Mouse (Mus musculus) adrenal gland, postnatal 14 days (tissue): ENCODE data around the gene Magi1. TPM values are rescaled to one million over a fixed set of nuclear protein-coding genes. Genes with fewer than 3 reads are reported as not detected.

Source experiments
- DNase-seq: peaks from one replicate; pipeline ENCODE4 v3.0.0; 2021; ENCODE audit warnings: mixed read lengths
- total RNA-seq: library from RNA; stranded (reverse); gene quantifications from 2 replicates; pipeline ENCODE4 v1.2.3, GENCODE M21; 2021

Gene Magi1
- total RNA-seq, 1 experiment from 2014 or later, result 17.5 TPM

- DNase-seq, result peak; percentile 53
Observed at GRCm38 (mm10) chr6:93819888-93820287, 463.8 kb downstream of the Magi1 start.

- DNase-seq, result no peak
Observed at GRCm38 (mm10) chr6:93819282-93819681, 464.4 kb downstream of the Magi1 start.

- no peak for DNase-seq
Observed at GRCm38 (mm10) chr6:93818494-93818893, 465.2 kb downstream of the Magi1 start.

GRCm38 (mm10) chr6:93805407-93805936 is 478.2 kb downstream of the Magi1 start:
- peak; percentile 10 for DNase-seq

GRCm38 (mm10) chr6:93802390-93802789 is 481.3 kb downstream of the Magi1 start:
- peak; percentile 35 for DNase-seq

GRCm38 (mm10) chr6:93800465-93800864 is 483.3 kb downstream of the Magi1 start:
- no peak for DNase-seq

GRCm38 (mm10) chr6:93792309-93793215 is 491.2 kb downstream of the Magi1 start:
- no peak for DNase-seq

- no peak for DNase-seq
Observed at GRCm38 (mm10) chr6:93789721-93790120, 494.0 kb downstream of the Magi1 start.

- no peak for DNase-seq
Observed at GRCm38 (mm10) chr6:93787042-93787441, 496.7 kb downstream of the Magi1 start.

- no peak for DNase-seq
Observed at GRCm38 (mm10) chr6:93786220-93786619, 497.5 kb downstream of the Magi1 start.

GRCm38 (mm10) chr6:93771081-93771480 is 512.6 kb downstream of the Magi1 start:
- DNase-seq, result no peak

GRCm38 (mm10) chr6:93770283-93771025 is 513.3 kb downstream of the Magi1 start:
- DNase-seq, result no peak

GRCm38 (mm10) chr6:93758114-93758513 is 525.6 kb downstream of the Magi1 start:
- peak; percentile 25 for DNase-seq

- DNase-seq, result peak; percentile 93
Observed at GRCm38 (mm10) chr6:93757353-93758087, 526.2 kb downstream of the Magi1 start.

- DNase-seq, result no peak
Observed at GRCm38 (mm10) chr6:93743145-93743544, 540.6 kb downstream of the Magi1 start.

GRCm38 (mm10) chr6:93739786-93740185 is 543.9 kb downstream of the Magi1 start:
- no peak for DNase-seq

- no peak for DNase-seq
Observed at GRCm38 (mm10) chr6:93737083-93737482, 546.6 kb downstream of the Magi1 start.

GRCm38 (mm10) chr6:93736071-93736470 is 547.6 kb downstream of the Magi1 start:
- no peak for DNase-seq

GRCm38 (mm10) chr6:93733800-93734199 is 549.9 kb downstream of the Magi1 start:
- DNase-seq, result no peak

- no peak for DNase-seq
Observed at GRCm38 (mm10) chr6:93729702-93730101, 554.0 kb downstream of the Magi1 start.

- DNase-seq, result no peak
Observed at GRCm38 (mm10) chr6:93728791-93729190, 554.9 kb downstream of the Magi1 start.

- DNase-seq, result no peak
Observed at GRCm38 (mm10) chr6:93727630-93728178, 556.0 kb downstream of the Magi1 start.
